Mouse (Mus musculus): Measurements from ENCODE around the gene Mtmr1.
"Not testable (repeated sequence)": the region's sequence is repeated elsewhere in the genome, so short reads cannot be mapped to it uniquely, and the experiment has no call there.

Mtmr1 gene

GRCm38 (mm10) chrX:71364554-71364991 lies at the start of gene Mtmr1:
TSS of gene Mtmr1 (plus strand) at chrX:71364760.
- DNase-seq (ENCODE audit: low spot score): peak; percentile 73

GRCm38 (mm10) chrX:71352033-71352432 lies 12.5 kb upstream of the Mtmr1 start:
- DNase-seq (ENCODE audit: low spot score): peak; percentile 4

GRCm38 (mm10) chrX:71355331-71355730 lies 9.2 kb upstream of the Mtmr1 start:
- DNase-seq (ENCODE audit: low spot score): no peak

GRCm38 (mm10) chrX:71361793-71362192 lies 2.8 kb upstream of the Mtmr1 start:
- DNase-seq (ENCODE audit: low spot score): not testable (repeated sequence)

GRCm38 (mm10) chrX:71364062-71364461 lies 498 bp upstream of the Mtmr1 start:
- DNase-seq (ENCODE audit: low spot score): no peak

- peak; percentile 26 for DNase-seq (ENCODE audit: low spot score)
Observed at GRCm38 (mm10) chrX:71365011-71365410, 451 bp downstream of the Mtmr1 start.

DNA sequence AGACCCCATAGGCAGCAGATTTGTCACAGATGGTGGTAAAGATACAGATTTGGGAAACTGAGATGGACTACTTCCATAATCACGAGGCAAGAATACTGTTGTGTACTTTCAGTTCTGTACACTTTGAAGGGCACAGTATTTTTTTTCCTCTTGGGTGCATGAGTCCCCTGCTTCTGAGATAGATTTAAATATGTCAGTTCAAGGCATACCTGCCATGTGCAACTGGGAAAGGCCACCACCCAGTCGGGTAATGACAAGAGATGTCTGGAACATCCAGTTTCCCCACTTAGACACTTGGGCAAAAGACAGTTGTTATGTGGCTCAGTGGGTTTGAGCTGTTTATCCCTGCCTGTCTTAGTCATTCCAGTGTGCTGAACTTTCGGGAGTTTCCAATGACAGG lies 950 bp downstream of the Mtmr1 start:
- no peak for DNase-seq (ENCODE audit: low spot score)

- DNase-seq (ENCODE audit: low spot score): no peak
Observed at GRCm38 (mm10) chrX:71366973-71367372, 2.4 kb downstream of the Mtmr1 start.

DNA sequence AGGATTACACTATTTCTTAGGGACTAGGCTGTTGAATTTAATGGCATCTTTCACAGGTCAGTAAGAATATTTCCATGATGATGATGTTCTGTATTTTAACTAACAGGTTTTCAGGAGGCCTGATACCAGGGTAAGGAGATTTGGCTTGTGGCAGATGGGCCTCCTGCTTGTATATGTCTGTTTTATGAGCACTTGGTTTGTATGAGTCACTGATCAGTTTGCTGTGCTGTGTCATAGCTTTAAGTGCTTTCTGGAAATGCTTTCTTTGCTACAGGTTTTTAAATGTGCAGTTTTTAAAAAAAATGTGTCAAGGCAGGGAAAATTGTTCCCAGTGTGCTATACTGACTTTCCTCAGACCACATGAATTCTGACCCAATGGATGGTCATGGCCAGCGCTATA lies 12.2 kb downstream of the Mtmr1 start:
- no peak for DNase-seq (ENCODE audit: low spot score)

- no peak for DNase-seq (ENCODE audit: low spot score)
Observed at GRCm38 (mm10) chrX:71378435-71378834, 13.9 kb downstream of the Mtmr1 start.

DNA sequence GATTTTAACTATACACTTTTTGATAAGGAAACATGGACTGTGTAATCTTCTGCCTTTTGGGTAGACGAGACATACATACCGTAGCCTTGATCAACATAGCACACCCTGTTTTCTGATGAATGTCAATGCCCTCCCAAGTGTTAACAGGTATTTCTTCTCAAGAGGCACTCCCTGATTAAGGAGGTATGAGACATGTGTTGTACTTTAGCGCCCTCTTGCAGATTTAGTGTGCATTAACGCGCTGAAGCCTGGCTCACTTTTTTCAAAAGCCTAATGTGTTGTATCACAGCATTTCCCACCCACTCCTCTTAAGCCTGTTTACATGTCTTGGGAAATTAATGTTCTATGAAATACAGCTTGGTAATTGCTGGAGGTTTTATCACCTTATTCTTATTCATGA lies 17.0 kb downstream of the Mtmr1 start:
- peak; percentile 55 for DNase-seq (ENCODE audit: low spot score)

DNA sequence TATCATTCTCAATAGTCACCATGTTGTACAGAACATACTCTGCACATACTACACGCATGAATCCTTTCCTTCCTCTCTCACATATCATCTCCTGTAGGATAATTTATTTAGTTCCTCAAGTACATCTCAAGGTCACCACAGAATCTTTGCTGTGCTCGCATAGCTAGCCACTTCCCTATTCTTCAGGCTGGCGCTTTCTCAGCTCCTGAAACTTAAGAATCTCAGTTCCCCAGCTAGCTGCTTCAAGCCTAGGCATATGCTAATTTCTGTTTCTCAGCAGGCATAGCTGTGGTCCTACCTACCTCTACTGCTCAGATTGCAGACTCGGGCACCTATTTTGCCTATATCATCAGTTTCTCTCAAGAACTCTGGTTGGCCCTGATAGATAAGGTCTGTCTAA lies 31.8 kb downstream of the Mtmr1 start:
- no peak for DNase-seq (ENCODE audit: low spot score)

DNA sequence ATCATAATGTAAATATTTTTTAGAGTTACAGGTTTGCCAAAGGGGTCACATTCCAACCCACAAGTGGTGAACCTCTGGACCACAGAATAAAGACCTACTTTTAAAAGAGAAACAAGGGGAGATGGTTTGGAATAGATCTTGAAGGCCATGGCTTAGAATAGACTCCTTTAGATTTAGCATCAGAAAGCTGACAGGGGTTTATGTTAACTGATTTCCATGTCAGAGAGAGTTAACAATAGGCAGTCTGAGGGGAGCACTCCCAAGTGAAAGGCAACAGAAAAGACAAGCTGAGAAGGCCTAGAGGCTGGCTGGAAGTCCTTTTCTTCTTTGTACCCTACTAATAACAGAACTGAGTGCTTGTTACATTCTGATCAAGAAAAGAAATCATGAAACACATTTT lies 41.7 kb downstream of the Mtmr1 start:
- DNase-seq (ENCODE audit: low spot score): peak; percentile 0

- no peak for DNase-seq (ENCODE audit: low spot score)
Observed at GRCm38 (mm10) chrX:71408386-71408785, 43.8 kb downstream of the Mtmr1 start.

DNA sequence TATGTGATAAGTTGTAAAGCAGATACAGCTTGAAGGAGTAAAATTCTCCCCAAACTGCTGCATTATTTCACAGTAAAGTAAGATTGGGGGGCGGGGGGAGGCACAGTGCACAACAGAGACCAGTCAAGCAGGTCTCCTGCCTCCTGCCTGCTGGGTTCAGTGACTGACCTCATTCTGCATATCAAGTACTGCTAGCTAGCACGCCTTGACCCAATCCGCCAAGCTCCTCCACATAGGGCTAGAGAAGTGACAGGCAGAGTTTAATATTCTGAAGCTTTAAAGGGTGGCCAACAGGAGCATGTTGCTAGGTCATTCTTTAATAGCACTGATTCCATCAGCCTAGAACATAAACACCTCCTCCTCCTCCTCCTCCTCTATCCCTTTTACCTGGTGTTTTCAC lies 48.2 kb downstream of the Mtmr1 start:
- no peak for DNase-seq (ENCODE audit: low spot score)

- DNase-seq (ENCODE audit: low spot score): no peak
Observed at GRCm38 (mm10) chrX:71413616-71414015, 49.1 kb downstream of the Mtmr1 start.

- no peak for DNase-seq (ENCODE audit: low spot score)
Observed at GRCm38 (mm10) chrX:71424852-71425251, 60.3 kb downstream of the Mtmr1 start.

- peak; percentile 80 for DNase-seq (ENCODE audit: low spot score)
Observed at GRCm38 (mm10) chrX:71425746-71426519, 61.4 kb downstream of the Mtmr1 start.

DNA sequence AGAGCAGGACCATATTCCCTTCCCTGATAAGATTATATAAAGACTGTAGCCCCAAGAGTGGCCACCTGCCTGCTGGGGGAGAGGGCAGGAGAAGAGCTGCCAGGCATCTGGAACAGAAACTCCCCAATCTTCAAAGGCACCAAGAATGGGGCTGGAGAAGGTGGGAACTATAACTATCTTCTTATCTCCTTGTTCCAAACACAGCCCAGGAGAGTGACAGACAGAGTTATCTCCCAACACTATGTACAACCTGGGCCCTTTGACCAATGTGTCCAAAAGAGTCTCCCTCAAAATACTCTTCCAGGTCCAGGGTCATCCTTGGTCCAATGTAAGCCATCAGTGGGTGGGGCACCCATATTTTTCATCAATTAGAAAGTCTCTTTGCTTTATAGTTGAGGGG lies 62.9 kb downstream of the Mtmr1 start:
- no peak for DNase-seq (ENCODE audit: low spot score)

- no peak for DNase-seq (ENCODE audit: low spot score)
Observed at GRCm38 (mm10) chrX:71430900-71431299, 66.3 kb downstream of the Mtmr1 start.

- DNase-seq (ENCODE audit: low spot score): peak; percentile 34
Observed at GRCm38 (mm10) chrX:71434448-71434847, 69.9 kb downstream of the Mtmr1 start.

- DNase-seq (ENCODE audit: low spot score): peak; percentile 34
Observed at GRCm38 (mm10) chrX:71434860-71435259, 70.3 kb downstream of the Mtmr1 start.

- DNase-seq (ENCODE audit: low spot score): no peak
Observed at GRCm38 (mm10) chrX:71435542-71435941, 71.0 kb downstream of the Mtmr1 start.

- DNase-seq (ENCODE audit: low spot score): no peak
Observed at GRCm38 (mm10) chrX:71439473-71439872, 74.9 kb downstream of the Mtmr1 start.

Measured in embryo, embryonic 10.5 days (tissue).